25 mouse cellular contexts compared by ENCODE assay signal in genomic region chr3:97491904-97492303, GRCm38 (mm10).
DNase-seq lines count a peak whose midpoint lies in the region; ATAC-seq and TF ChIP-seq lines count a peak whose summit lies in the region.
"Had no signal": no experiment of that assay in that cellular context is flagged by ENCODE, and none has a peak within 500 bp of the region (broad histone marks: within the 10 kb centered on the region; RNA-seq: fewer than 3 reads in every experiment).

No protein-coding gene starts in this region.

- H3K9ac ChIP-seq in lung, embryonic 14.5 days, result no peak overlapping the region
- H3K9ac ChIP-seq: embryonic facial prominence, embryonic 13.5 days; forebrain, embryonic 12.5 days; forebrain, embryonic 15.5 days; hindbrain, embryonic 12.5 days; hindbrain, embryonic 15.5 days had no signal

- no peaks in the 10 kb centered on the region for H3K27me3 ChIP-seq in lung, embryonic 14.5 days (ENCODE audit: insufficient read depth, low read length)
- H3K27me3 ChIP-seq: embryonic facial prominence, embryonic 13.5 days; forebrain, embryonic 12.5 days; forebrain, embryonic 15.5 days; hindbrain, embryonic 12.5 days; hindbrain, embryonic 15.5 days; Patski had no signal

- ATAC-seq in lung, embryonic 14.5 days (ENCODE audit: insufficient read depth), result no peak
- peak; percentile 39; the same call in 1 of the 2 replicates for ATAC-seq in common myeloid progenitor, adult 5-6 weeks (replicated peaks; ENCODE audit: low read depth, poor library complexity, severe bottlenecking)
- ATAC-seq: CD4-positive, CD25-positive, alpha-beta regulatory T cell, adult 4 months; forebrain, embryonic 15.5 days; Patski had no signal

- no peak overlapping the region for H3K4me3 ChIP-seq in lung, embryonic 14.5 days (ENCODE audit: low read depth, low read length)
- H3K4me3 ChIP-seq: embryonic facial prominence, embryonic 10.5 days; embryonic facial prominence, embryonic 13.5 days; erythroblast, embryonic 14.5 days; forebrain, embryonic 12.5 days; forebrain, embryonic 15.5 days; gastrocnemius, adult 2 months; hindbrain, embryonic 12.5 days; hindbrain, embryonic 15.5 days had no signal

- H3K9me3 ChIP-seq in lung, embryonic 14.5 days (ENCODE audit: low read depth, low read length), result no peaks in the 10 kb centered on the region
- H3K9me3 ChIP-seq: embryonic facial prominence, embryonic 10.5 days; embryonic facial prominence, embryonic 13.5 days; forebrain, embryonic 12.5 days; forebrain, embryonic 15.5 days; hindbrain, embryonic 12.5 days; hindbrain, embryonic 15.5 days had no signal

- WGBS in lung, embryonic 14.5 days, result 47% methylated on average over 4 of the region's 4 CpGs

- peak; percentile 5 for DNase-seq in lung, embryonic 14.5 days
- no peak for DNase-seq in lung, adult 18-20 months
- DNase-seq in MEL-GATA-1-ER (ENCODE audit: extremely low read depth, low read depth), result peak; percentile 97
- no peak for DNase-seq in frontal cortex, postnatal 25 days (ENCODE audit: low spot score in 2 of 2)
- DNase-seq in frontal cortex, postnatal 14 days (ENCODE audit: low spot score in 2 of 2), result no peak
- DNase-seq: adrenal gland, postnatal 10 days; adrenal gland, postnatal 36 days; cerebellum, adult 11 months; cerebellum, adult 2 months; cerebellum, adult 9-11 months; cerebellum, postnatal 25 days; embryo, embryonic 11 days; gastrocnemius, adult 2 months; gastrocnemius, postnatal 25 days had no signal

- no peak overlapping the region for H3K4me2 ChIP-seq in lung, embryonic 14.5 days
- H3K4me2 ChIP-seq: embryonic facial prominence, embryonic 13.5 days; forebrain, embryonic 12.5 days; forebrain, embryonic 15.5 days; heart, embryonic 11.5 days; hindbrain, embryonic 12.5 days; hindbrain, embryonic 15.5 days had no signal

- H3K36me3 ChIP-seq in lung, embryonic 14.5 days (ENCODE audit: insufficient read depth), result no peaks in the 10 kb centered on the region
- H3K36me3 ChIP-seq: embryonic facial prominence, embryonic 10.5 days; embryonic facial prominence, embryonic 13.5 days; forebrain, embryonic 12.5 days; forebrain, embryonic 15.5 days; hindbrain, embryonic 12.5 days; hindbrain, embryonic 15.5 days had no signal

- no peak for TF ChIP-seq CTCF in lung, embryonic 14.5 days (IDR thresholded peaks at IDR 0.05; ENCODE audit: low read depth)

- H3K4me1 ChIP-seq in lung, embryonic 14.5 days (ENCODE audit: insufficient read depth), result no peaks in the 10 kb centered on the region
- H3K4me1 ChIP-seq: embryonic facial prominence, embryonic 10.5 days; embryonic facial prominence, embryonic 13.5 days; forebrain, embryonic 12.5 days; forebrain, embryonic 15.5 days; hindbrain, embryonic 12.5 days had no signal

- no peak overlapping the region for H3K27ac ChIP-seq in lung, embryonic 14.5 days (ENCODE audit: low read depth)
- H3K27ac ChIP-seq: embryonic facial prominence, embryonic 10.5 days; embryonic facial prominence, embryonic 13.5 days; forebrain, embryonic 12.5 days; forebrain, embryonic 15.5 days; gastrocnemius, adult 2 months; hindbrain, embryonic 12.5 days; hindbrain, embryonic 15.5 days had no signal

Comparison
In these comparisons a context has a peak if more than half of its experiments do, and no peak if none do; other contexts are left out.
1. DNase-seq: peak in lung, embryonic 14.5 days (single experiment) and MEL-GATA-1-ER (single experiment); none in lung, adult 18-20 months (0 of 2), frontal cortex, postnatal 25 days (0 of 2) and frontal cortex, postnatal 14 days (0 of 2).